Mouse (Mus musculus): ENCODE results near the gene Fmo5.

- no peak for TF ChIP-seq CTCF (IDR thresholded peaks at IDR 0.05; ENCODE audit: extremely low read depth, insufficient read depth, low read length)
- TF ChIP-seq POLR2A (IDR thresholded peaks at IDR 0.05; ENCODE audit: extremely low read depth, insufficient read depth, low read length) = no peak
Measured at GRCm38 (mm10) chr3:97630746-97631145, 2.1 kb downstream of the Fmo5 start.
